Mouse (Mus musculus) heart, adult 2 months (tissue): ENCODE data around the gene Dlgap3.

Experiments
- CTCF ChIP-seq: fragments of 200-600 bp; IDR thresholded peaks from 2 replicates; pipeline ENCODE4 v1.8.1; 2022; ENCODE audit warnings: antibody characterized with exemption, mild to moderate bottlenecking, moderate library complexity
- POLR2A ChIP-seq: fragments of 200-500 bp; IDR thresholded peaks from 2 replicates; pipeline ENCODE4 v1.6.1; 2011; ENCODE audit warnings: mild to moderate bottlenecking, low read depth, low read length, control low read depth; ENCODE audit not compliant: insufficient read depth

DNA sequence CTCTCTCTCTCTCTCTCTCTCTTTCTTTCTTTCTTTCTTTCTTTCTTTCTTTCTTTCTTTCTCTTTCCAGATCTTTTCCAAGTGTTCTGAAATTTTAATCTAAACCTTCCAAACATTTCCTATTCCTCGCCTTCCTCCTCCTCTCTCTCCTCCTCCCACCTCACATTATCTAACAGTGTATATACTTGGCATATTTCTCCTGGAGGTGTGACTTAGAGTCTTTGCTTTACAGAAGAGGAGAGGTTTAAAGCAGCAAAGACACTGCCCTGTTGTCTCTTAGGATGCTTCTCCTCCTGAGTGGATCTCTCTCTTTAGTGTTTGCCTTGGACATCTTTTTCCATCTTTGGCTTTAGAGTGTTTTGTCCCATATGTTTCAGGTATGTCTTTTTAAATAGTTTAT, 34.1 kb downstream of the Dlgap3 start:
- TF ChIP-seq POLR2A (no peak), CTCF (no peak)
